Mouse (Mus musculus) adrenal gland, adult 18-20 months (tissue): ENCODE data around the gene Gid4. TPM values are rescaled to one million over a fixed set of nuclear protein-coding genes. Genes with fewer than 3 reads are reported as not detected.
"Not testable (repeated sequence)": the region's sequence is repeated elsewhere in the genome, so short reads cannot be mapped to it uniquely, and the experiment has no call there.

ENCODE experiments used
- DNase-seq, 2 experiments: peaks; one replicate each; pipeline ENCODE4 v3.0.0; 2021 to 2022; ENCODE audit warnings: low spot score in 2 of 2
- total RNA-seq, 2 experiments: library from RNA; stranded (reverse); gene quantifications; 1 replicate in 1 of 2; 2 replicates in 1 of 2; pipeline ENCODE4 v1.2.3; 2021

Gene Gid4
- total RNA-seq, 2 experiments from 2014 or later: 48.8 to 63.1 TPM

GRCm38 (mm10) chr11:60426417-60426816 lies 9.5 kb downstream of the Gid4 start:
- DNase-seq: no peak

- DNase-seq: no peak
Observed at GRCm38 (mm10) chr11:60427628-60428027, 10.7 kb downstream of the Gid4 start.

DNA sequence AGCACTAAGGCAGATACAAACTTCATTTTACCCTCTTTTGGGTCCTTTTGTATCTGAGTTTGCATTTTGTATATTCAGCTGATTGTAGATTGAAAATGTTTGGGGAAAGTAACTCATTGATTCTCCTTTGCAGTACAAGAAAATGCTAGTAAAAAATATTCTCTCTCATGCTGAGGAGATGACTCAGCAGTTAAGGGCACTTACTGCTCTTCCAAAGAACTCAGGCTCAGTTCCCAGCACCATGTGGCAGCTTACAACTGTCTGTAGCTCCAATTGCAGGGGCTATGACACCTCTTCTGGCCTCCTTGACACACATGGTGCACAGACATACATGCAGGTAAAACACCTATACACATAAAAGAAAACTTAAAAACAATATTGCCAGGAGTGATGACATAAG lies 16.6 kb downstream of the Gid4 start:
- no peak for DNase-seq

DNA sequence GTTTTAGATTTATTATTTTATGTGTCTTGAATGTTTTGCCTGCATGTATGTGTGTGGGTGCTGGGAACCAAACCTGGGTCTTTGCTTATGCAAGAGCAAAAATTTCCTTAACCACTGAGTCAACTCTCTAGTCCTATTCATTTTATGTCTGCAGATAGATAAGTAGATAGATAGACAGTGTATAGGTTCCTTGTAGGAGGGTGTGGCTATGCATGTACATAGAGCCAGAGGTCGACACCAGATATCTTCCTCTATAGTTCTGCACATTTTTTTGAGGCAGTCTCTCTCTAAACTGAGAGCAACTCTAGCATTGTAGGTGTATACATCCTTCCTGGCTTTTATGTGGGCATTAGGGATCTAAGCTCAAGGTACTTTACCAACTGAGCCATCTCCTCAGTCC lies 18.2 kb downstream of the Gid4 start:
- no peak for DNase-seq

DNA sequence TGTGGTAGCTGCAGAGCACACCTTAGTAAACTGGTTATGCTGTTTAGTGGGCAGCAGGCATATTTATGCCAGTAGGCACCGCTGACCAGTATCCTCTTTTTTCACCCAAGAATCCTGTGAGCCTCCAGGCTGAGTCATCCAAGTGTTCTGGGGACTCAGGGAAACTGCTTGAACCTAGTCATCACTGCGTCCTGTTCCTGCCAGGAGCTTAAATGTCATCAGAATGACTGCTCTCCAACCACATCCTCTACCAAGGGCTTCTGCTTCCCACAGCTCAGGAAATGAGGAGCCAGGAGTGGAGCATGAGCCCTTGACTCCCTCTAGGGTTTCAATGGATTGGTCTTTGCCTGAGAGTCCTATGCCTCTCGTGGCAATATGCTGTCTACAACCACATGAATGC lies 19.7 kb downstream of the Gid4 start:
- no peak for DNase-seq

DNA sequence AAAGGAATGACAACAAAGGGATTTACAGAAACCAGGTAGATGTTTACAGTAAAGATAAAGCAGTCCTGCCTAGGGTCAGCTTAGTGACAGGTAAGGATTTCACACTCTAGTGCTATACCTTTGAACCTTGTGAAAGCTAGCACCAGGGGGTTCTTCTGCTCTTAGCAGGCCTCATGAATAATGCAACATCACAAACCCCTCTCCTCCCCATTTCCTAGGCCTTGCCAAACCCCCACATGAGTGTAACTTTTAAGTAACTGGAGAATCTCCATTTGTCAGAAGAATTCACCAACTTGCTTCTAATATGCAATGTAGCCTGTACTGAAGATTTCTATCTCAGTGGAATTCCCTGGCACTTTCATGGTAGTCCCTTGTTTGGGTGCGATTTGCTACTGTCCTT lies 22.7 kb downstream of the Gid4 start:
- not testable (repeated sequence) for DNase-seq

GRCm38 (mm10) chr11:60440176-60440575 lies 23.2 kb downstream of the Gid4 start:
- DNase-seq: no peak

DNA sequence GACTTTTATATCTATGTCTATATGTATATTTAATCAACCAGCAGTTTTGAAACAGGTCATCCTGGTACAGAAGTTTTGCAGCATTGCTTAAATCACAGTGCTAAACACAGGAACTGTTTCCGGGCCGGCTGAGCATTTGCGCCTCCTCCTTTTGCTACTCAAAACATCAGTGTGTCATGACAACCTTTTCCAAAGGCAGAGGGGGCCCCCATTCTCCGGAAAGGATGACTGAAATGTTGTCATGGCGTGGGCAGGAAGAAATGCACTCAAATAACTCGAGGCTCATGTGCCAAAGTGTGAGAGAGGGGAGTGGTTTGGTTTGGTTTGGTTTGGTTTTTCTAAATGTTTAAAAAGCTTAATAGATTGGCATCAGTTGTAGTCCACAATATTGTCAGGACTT lies 26.0 kb downstream of the Gid4 start:
- no peak for DNase-seq

- DNase-seq: no peak
Observed at GRCm38 (mm10) chr11:60444007-60444406, 27.1 kb downstream of the Gid4 start.

DNA sequence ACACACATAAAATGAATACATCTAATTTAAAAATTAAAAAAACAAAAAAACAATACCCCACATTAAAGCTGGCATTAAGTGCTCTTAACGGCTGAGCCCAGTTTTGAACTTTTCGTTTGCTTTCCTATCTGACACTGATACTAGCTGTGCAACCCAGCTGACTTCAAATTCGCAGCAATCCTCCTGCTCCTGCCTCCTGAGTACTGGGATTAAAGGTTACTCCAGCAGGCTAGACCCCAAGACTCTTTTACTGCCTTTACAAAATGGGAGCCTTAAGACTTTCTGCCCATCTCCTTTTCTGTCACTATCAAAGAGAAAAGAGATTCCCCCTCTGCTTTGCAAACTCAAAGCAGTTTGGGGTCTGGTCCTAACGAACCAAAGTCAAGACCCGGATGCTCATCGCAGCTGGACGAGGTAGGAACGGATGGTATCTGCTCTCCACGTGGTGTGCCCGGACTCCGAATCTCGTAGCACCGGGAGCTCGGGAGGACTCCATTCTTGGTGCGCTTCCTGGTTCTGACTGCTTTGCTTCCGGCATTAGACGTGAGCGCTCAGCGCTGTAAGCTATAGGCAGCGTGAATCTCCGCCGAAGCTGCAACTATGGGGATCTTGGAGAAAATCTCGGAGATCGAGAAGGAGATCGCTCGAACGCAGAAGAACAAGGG lies 37.3 kb downstream of the Gid4 start, which contains the start of gene Drg2:
Gene Drg2 (plus strand): TSS at position 512 of the 665 bp plus-strand sequence.
- peak; percentile 82 to 85 for DNase-seq

GRCm38 (mm10) chr11:60454745-60455087 lies 37.8 kb downstream of the Gid4 start:
- DNase-seq: no peak

- no peak for DNase-seq
Observed at GRCm38 (mm10) chr11:60457973-60458372, 41.0 kb downstream of the Gid4 start.

- DNase-seq: peak; percentile 29 to 47
Observed at GRCm38 (mm10) chr11:60465943-60466380, 49.0 kb downstream of the Gid4 start.

DNA sequence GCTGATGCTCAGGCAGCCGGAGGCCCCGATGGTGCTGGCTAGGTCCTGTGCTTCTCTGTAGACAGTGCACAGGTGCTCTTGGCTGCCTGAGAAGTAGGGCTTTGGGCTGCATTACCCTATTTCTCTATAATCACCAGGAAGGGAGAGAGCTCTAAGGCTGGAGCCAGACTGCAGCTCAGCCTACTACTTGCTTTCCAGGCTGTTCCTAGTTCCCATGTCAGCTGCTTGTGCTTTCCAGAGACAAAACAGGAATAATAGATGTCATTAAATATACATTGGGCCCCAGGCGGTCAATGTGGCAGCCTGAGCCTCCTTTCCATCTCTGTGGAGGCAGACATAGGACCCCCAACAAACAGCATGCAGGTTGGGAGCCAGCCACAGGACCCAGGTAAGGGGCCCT lies 52.1 kb downstream of the Gid4 start, which contains the start of gene Myo15:
Gene Myo15 (plus strand): TSS at position 301 of the 400 bp plus-strand sequence.
- DNase-seq: no peak

- DNase-seq: no peak
Observed at GRCm38 (mm10) chr11:60470743-60471142, 53.8 kb downstream of the Gid4 start.

- no peak for DNase-seq
Observed at GRCm38 (mm10) chr11:60474534-60474933, 57.6 kb downstream of the Gid4 start.

DNA sequence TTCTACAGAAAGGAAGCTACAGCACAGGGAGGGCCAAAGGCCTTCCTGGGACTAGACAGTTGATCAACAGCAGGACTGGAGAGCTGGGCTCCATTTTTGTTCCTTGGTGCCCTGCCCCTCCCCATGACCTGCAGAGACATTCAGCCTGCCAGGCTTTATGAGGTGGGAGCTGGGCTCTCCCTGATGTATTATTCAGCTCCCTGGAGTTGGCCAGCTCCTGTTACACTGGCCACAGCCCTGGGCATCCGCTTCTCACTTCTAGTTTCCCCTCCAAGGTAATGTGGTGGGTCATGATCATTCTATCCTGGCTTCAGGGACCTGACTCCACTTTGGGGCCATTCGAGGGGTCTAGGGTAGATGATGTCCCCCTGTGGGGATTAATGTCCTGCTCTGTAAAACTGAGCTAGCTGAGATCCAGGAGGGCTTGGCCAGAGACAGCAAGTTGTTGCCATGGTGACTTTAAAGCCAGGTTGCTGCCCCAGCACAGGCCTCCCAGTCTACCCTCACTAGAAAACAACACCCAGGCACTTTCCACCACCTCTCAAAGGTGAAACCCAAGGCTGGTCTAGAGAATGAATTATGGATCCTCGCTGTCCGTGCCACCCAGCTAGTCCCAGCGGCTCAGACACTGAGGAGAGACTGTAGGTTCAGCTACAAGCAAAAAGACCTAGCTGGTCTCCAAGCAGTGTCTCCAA lies 58.9 kb downstream of the Gid4 start:
- DNase-seq: no peak

DNA sequence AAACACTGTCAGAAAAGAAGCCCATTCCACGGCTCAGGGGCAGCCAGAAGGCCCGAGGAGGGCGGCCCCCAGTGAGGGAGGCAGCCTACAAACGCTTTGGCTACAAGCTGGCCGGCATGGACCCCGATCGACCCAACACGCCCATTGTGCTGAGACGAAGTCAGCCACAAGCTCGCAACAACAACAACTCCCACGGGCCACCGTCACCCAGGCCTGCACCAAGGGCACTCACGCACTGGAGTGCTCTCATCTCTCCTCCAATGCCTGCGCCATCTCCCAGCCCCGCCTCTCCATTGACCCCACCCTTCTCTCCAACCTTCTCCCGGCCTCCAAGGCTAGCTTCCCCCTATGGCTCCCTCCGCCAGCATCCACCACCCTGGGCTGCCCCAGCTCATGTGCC lies 61.2 kb downstream of the Gid4 start:
- peak in 1 of 2 experiments; percentile 9 for DNase-seq

- DNase-seq: no peak
Observed at GRCm38 (mm10) chr11:60486267-60486666, 69.3 kb downstream of the Gid4 start.

DNA sequence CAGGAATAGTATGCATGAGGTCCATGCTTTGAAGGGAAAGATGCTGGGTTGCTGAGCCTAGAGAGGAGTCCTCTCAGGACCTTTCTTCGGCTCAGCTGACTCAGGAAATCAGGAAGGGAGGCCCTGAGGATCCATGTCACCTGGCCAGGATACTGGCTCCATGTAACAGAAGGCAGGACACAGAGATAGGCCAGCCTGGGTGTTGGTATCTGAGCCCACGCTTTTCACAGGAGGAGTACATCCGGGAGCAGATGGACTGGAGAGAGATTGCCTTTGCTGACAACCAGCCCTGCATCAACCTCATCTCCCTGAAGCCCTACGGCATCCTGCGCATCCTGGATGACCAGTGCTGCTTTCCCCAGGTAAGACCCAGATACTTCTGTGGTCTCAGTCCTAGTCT lies 75.8 kb downstream of the Gid4 start:
- no peak for DNase-seq

DNA sequence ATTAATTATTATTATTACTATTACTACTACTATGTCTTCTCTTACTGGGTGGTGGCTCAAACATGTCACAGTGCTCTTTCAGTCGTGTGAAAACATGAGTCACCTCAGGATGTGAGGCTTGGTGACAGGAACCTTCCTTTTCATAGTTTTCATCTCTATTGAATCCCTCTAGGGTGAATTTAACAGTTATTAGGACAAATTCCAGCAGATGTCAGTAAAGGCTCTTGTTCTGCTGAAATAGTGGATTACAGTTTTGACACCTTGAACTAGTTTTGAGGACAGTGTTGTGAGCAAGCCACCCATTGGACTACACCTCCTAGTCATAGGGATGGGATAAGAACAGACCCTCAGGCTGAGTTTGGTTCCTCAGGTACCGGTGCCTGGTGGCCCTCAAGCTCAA lies 78.7 kb downstream of the Gid4 start:
- DNase-seq: no peak
